Mouse (Mus musculus): ENCODE measurements at regions not wholly inside any gene's neighbourhood (a gene's known extent, or its start where the extent isn't known, plus 50 kb on each side); places are given as distances from the start of the nearest gene placed in this dataset.

GRCm38 (mm10) chr11:111321576-111321975 is 255.6 kb downstream of the Kcnj2 start:
- TF ChIP-seq TCF12 (IDR thresholded peaks at IDR 0.05; ENCODE audit: low read depth, low read length), result no peak
- no peak for TF ChIP-seq MYC (IDR thresholded peaks at IDR 0.05; ENCODE audit: low read depth, low read length)
- no peak for TF ChIP-seq NELFE (IDR thresholded peaks at IDR 0.05; ENCODE audit: low read depth, low read length)
- TF ChIP-seq ZKSCAN1 (IDR thresholded peaks at IDR 0.05; ENCODE audit: low read depth, low read length), result no peak
- no peaks in the 10 kb centered on the region for H3K36me3 ChIP-seq (ENCODE audit: control insufficient read depth in 1 of 2, insufficient read depth in 2 of 2, low read length in 2 of 2)
- no peak overlapping the region for H3K9ac ChIP-seq (ENCODE audit: control insufficient read depth, low read depth, low read length, poor library complexity, severe bottlenecking)
- H3K27me3 ChIP-seq (ENCODE audit: control insufficient read depth in 1 of 2, insufficient read depth in 2 of 2, low read length in 2 of 2), result no peaks in the 10 kb centered on the region; a peak in 1 of 4 replicates
- H3K79me2 ChIP-seq (ENCODE audit: control insufficient read depth, insufficient read depth, low read length, poor library complexity), result no peaks in the 10 kb centered on the region
- H3K27ac ChIP-seq (ENCODE audit: control insufficient read depth, low read depth, low read length), result no peak overlapping the region
- H3K4me3 ChIP-seq (ENCODE audit: control insufficient read depth in 1 of 2, insufficient read depth in 1 of 2, low read depth in 2 of 2, low read length in 2 of 2), result no peak overlapping the region
- DNase-seq (ENCODE audit: low read depth, low spot score), result no peak
- H3K4me1 ChIP-seq (ENCODE audit: control insufficient read depth in 1 of 2, insufficient read depth in 2 of 2, low read length in 2 of 2), result no peaks in the 10 kb centered on the region
- H3K9me3 ChIP-seq (replicated peaks; ENCODE audit: insufficient read depth, low read length), result no peaks in the 10 kb centered on the region

- DNase-seq (ENCODE audit: low read depth, low spot score), result no peak
- Histone ChIP-seq H3K36me3 (ENCODE audit: control insufficient read depth in 1 of 2, insufficient read depth in 2 of 2, low read length in 2 of 2) (no peaks in the 10 kb centered on the region), H3K27ac (ENCODE audit: control insufficient read depth, low read depth, low read length) (no peak overlapping the region), H3K27me3 (ENCODE audit: control insufficient read depth in 1 of 2, insufficient read depth in 2 of 2, low read length in 2 of 2) (no peaks in the 10 kb centered on the region; a peak in 1 of 4 replicates), H3K4me3 (ENCODE audit: control insufficient read depth in 1 of 2, insufficient read depth in 1 of 2, low read depth in 2 of 2, low read length in 2 of 2) (no peak overlapping the region), H3K79me2 (ENCODE audit: control insufficient read depth, insufficient read depth, low read length, poor library complexity) (no peaks in the 10 kb centered on the region), H3K4me1 (ENCODE audit: control insufficient read depth in 1 of 2, insufficient read depth in 2 of 2, low read length in 2 of 2) (no peaks in the 10 kb centered on the region), H3K9me3 (replicated peaks; ENCODE audit: insufficient read depth, low read length) (no peaks in the 10 kb centered on the region), H3K9ac (ENCODE audit: control insufficient read depth, low read depth, low read length, poor library complexity, severe bottlenecking) (no peak overlapping the region)
- TF ChIP-seq ZNF384 (IDR thresholded peaks at IDR 0.05; ENCODE audit: low read depth, low read length) (no peak), MAFK (IDR thresholded peaks at IDR 0.05; ENCODE audit: borderline replicate concordance, low read depth, low read length) (no peak), CTCF (IDR thresholded peaks at IDR 0.05 in 2 of 3, conservative IDR thresholded peaks at IDR 0.05 in 1 of 3; ENCODE audit: control insufficient read depth in 1 of 3, insufficient read depth in 1 of 3, low read depth in 2 of 3, low read length in 3 of 3, poor library complexity in 1 of 3, severe bottlenecking in 1 of 3) (no peak), MAZ (IDR thresholded peaks at IDR 0.05; ENCODE audit: low read depth, low read length) (no peak), ZMIZ1 (IDR thresholded peaks at IDR 0.05; ENCODE audit: low read depth, low read length) (no peak), CHD1 (IDR thresholded peaks at IDR 0.05; ENCODE audit: low read depth, low read length) (no peak), ZC3H11A (IDR thresholded peaks at IDR 0.05; ENCODE audit: low read depth, low read length) (no peak), MYC (IDR thresholded peaks at IDR 0.05; ENCODE audit: low read depth, low read length) (no peak), NRF1 (IDR thresholded peaks at IDR 0.05; ENCODE audit: insufficient read depth, low read depth, low read length, poor library complexity, severe bottlenecking) (no peak), MEF2A (IDR thresholded peaks at IDR 0.05; ENCODE audit: extremely low read depth, insufficient replicate concordance, low read depth, low read length, poor library complexity, severe bottlenecking) (no peak), TCF12 (IDR thresholded peaks at IDR 0.05; ENCODE audit: low read depth, low read length) (no peak), MXI1 (IDR thresholded peaks at IDR 0.05; ENCODE audit: low read depth, low read length) (no peak), HCFC1 (IDR thresholded peaks at IDR 0.05; ENCODE audit: low read depth, low read length) (no peak), CHD2 (IDR thresholded peaks at IDR 0.05; ENCODE audit: low read length) (no peak), SMC3 (IDR thresholded peaks at IDR 0.05; ENCODE audit: low read depth, low read length) (no peak)
Observed at GRCm38 (mm10) chr11:111324453-111325010, 258.6 kb downstream of the Kcnj2 start.
